Mouse (Mus musculus): Measurements from ENCODE around the gene Blnk. TPM values are rescaled to one million over a fixed set of nuclear protein-coding genes. Genes with fewer than 3 reads are reported as not detected.
A peak's percentile ranks its signal among the peaks of the same experiment; 100 is the strongest.

The Blnk gene
- polyA plus RNA-seq, 1 experiment, result 101 TPM

DNA sequence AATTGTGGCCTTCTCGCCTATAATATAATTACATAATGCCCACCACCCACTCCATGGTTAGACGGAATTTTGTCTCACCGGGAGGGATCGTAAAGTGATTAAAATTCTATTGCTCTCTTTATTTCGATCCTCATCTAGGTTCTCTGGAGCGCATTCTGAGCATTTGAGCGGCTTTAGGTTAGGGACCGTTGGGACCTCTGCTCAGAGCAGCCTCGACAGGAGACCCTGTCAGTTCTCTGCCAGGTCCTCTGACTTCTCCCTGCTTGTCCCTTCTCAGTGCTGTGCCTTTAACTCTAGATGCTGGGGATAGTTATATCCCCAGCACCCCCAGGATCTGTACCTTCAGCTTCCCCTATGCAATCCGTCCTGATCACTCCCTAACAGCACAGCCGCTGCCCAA, 2.2 kb downstream of the Blnk start:
- peaks cover 58% of the 10 kb centered on the region for H3K4me1 ChIP-seq (ENCODE audit: control insufficient read depth, insufficient read depth, low read length)
- H3K27ac ChIP-seq (ENCODE audit: insufficient read depth, low read depth, low read length), result peak overlapping the region; percentile 99; the same call in 1 of the 2 replicates
- TF ChIP-seq POLR2A (IDR thresholded peaks at IDR 0.05; ENCODE audit: borderline replicate concordance, low read depth, low read length), result no peak
- no peak for TF ChIP-seq CTCF (IDR thresholded peaks at IDR 0.05; ENCODE audit: low read depth, low read length)
- peak overlapping the region; percentile 69 for H3K4me3 ChIP-seq (ENCODE audit: insufficient read depth, low read length)

DNA sequence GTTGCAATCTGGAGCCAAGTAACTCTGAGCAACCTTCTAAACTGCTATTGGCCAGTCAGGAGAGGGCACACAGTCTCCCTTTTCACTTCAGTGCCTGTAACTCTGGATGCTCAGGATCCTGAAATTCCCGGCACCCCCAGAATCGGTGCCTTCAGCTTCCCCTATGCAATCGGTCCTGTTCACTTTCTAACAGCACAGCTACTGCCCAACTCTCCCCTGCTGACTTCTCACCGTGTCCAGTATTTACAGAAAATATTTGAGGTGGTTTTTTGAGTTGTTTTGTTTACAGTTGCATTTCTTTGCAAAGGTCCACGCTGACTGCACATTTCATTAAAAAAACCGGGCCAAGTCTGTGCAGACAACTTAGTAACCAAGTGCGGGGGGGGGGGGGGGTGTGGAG, 2.7 kb downstream of the Blnk start:
- H3K4me3 ChIP-seq (ENCODE audit: insufficient read depth, low read length), result peak overlapping the region; percentile 42
- TF ChIP-seq CTCF (IDR thresholded peaks at IDR 0.05; ENCODE audit: low read depth, low read length), result no peak
- TF ChIP-seq POLR2A (IDR thresholded peaks at IDR 0.05; ENCODE audit: borderline replicate concordance, low read depth, low read length), result no peak
- no peak overlapping the region for H3K27ac ChIP-seq (ENCODE audit: insufficient read depth, low read depth, low read length)
- H3K4me1 ChIP-seq (ENCODE audit: control insufficient read depth, insufficient read depth, low read length), result peaks cover 55% of the 10 kb centered on the region

DNA sequence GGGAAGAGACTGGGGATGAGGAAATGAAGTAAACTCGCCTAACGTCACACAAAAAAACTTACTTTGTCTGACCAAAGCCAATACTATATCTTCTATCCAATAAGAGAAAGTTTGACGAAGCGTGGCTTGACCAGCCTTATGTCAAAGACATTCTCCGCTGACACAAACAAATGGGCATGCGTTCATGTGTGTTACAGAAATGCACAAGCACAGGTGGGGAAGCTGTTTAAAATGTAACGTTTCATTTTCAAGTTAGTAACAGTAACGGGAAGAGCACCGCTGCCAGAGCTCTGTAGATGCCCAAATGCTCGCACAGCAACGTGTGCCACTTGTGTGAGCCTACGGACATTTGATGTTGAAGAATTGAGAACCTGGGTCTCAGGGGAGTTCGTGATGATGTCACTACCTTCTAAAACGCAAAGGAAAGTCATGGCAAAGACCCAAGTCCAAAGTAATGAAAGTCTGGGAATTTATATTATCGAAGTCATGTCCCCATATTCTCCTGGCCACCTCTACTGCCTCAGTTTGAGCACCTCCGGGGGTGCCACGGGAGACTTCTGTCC, 3.5 kb downstream of the Blnk start:
- Histone ChIP-seq H3K4me3 (ENCODE audit: insufficient read depth, low read length) (peak overlapping the region; percentile 42), H3K27ac (ENCODE audit: insufficient read depth, low read depth, low read length) (no peak overlapping the region), H3K4me1 (ENCODE audit: control insufficient read depth, insufficient read depth, low read length) (peaks cover 48% of the 10 kb centered on the region)
- no peak for TF ChIP-seq CTCF (IDR thresholded peaks at IDR 0.05; ENCODE audit: low read depth, low read length)
- TF ChIP-seq POLR2A (IDR thresholded peaks at IDR 0.05; ENCODE audit: borderline replicate concordance, low read depth, low read length), result no peak

DNA sequence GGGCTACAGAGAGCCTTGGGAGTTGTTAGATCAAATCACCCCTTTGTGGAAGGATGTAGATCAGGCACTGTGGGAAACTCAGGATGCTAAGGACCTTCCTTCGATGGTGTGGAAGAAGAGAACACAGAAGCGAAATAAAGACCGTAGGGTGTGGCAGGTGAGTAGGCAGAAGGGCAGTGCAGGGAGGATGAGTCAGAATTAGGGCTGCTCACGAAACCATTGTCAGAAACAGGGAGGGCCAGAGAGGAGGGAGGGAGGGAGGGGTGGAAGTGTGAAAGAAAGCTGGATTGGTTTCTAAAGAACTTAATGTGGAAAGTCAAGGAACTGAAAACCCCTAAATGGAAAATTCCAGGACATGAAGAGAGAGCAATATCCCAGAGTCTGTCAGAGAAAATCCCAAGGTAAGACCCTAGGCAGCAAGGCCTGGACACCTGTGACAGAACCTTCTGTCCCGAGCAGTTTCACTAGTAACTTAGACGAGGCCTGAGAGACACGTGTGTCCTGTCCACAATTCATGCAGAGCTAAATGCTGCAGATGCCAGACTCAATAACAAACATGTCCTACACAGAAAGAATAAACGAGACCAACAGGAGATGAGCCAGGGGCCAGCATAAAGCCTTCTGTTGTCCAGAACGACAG, 4.3 kb downstream of the Blnk start:
- H3K27ac ChIP-seq (ENCODE audit: insufficient read depth, low read depth, low read length), result no peak overlapping the region
- peaks cover 45% of the 10 kb centered on the region for H3K4me1 ChIP-seq (ENCODE audit: control insufficient read depth, insufficient read depth, low read length)
- TF ChIP-seq POLR2A (IDR thresholded peaks at IDR 0.05; ENCODE audit: borderline replicate concordance, low read depth, low read length) (no peak), CTCF (IDR thresholded peaks at IDR 0.05; ENCODE audit: low read depth, low read length) (no peak)
- no peak overlapping the region for H3K4me3 ChIP-seq (ENCODE audit: insufficient read depth, low read length)

DNA sequence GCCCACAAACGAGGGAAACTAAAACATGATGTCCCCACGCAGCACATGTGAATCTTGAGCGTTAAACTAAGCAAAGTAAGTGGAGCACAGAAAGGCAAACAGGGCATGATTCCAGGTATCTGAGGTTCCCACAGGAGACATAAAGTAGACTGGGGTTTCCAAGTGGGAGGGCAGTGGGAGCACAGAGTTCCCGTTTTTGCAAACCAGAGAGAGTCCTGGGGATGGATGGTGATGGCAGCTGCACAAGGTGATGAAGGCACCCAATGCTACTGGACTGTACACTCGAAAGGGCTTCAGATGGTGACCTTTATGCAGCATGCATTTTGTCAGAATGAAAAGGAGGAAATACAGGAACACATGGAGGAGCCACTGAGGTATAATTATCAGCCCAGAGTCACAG, 5.5 kb downstream of the Blnk start:
- Histone ChIP-seq H3K4me1 (ENCODE audit: control insufficient read depth, insufficient read depth, low read length) (peaks cover 43% of the 10 kb centered on the region), H3K4me3 (ENCODE audit: insufficient read depth, low read length) (no peak overlapping the region), H3K27ac (ENCODE audit: insufficient read depth, low read depth, low read length) (no peak overlapping the region)
- TF ChIP-seq POLR2A (IDR thresholded peaks at IDR 0.05; ENCODE audit: borderline replicate concordance, low read depth, low read length) (no peak), CTCF (IDR thresholded peaks at IDR 0.05; ENCODE audit: low read depth, low read length) (no peak)

DNA sequence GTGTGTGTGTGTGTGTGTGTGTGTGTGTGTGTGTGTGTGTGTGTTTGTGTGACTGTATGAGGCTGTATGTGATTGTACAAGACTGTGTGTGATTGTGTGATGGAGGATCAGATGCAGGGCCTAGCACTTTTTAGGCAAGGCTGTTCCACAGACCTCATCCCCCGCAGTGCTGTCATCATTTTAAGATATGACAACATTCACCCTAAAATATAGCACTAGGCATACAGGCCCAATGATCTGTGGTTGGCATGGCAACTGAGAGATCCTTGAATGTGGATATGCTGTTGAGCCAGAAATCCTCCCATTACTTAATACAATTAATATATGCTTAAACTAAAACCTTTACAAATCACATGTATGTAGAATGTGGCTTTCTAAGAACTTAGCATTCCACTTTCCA, 9.8 kb downstream of the Blnk start:
- H3K4me1 ChIP-seq (ENCODE audit: control insufficient read depth, insufficient read depth, low read length), result peaks cover 56% of the 10 kb centered on the region
- H3K27ac ChIP-seq (ENCODE audit: insufficient read depth, low read depth, low read length), result no peak overlapping the region
- TF ChIP-seq POLR2A (IDR thresholded peaks at IDR 0.05; ENCODE audit: borderline replicate concordance, low read depth, low read length) (no peak), CTCF (IDR thresholded peaks at IDR 0.05; ENCODE audit: low read depth, low read length) (no peak)
- no peak overlapping the region for H3K4me3 ChIP-seq (ENCODE audit: insufficient read depth, low read length)

DNA sequence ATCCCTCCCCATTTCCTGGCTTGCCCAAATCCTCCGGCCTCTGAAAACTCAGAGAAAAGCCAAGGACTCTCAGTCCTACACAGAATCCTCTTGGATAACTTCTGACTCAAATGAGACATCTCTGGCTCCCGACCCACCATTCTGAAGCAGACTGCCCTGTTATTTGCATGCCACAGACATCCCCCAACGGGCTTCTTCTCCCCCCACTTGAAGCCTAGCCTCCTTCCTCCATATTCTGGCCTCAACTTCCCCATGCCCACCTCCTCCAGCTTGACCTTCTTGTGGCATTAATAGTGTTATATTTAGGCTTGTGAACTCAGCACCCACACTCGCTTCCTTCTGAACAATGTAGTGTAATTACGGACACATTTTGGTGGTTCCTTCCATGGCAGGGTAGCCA, 13.7 kb downstream of the Blnk start:
- Histone ChIP-seq H3K27ac (ENCODE audit: insufficient read depth, low read depth, low read length) (no peak overlapping the region), H3K4me1 (ENCODE audit: control insufficient read depth, insufficient read depth, low read length) (peaks cover 59% of the 10 kb centered on the region), H3K4me3 (ENCODE audit: insufficient read depth, low read length) (no peak overlapping the region)
- no peak for TF ChIP-seq POLR2A (IDR thresholded peaks at IDR 0.05; ENCODE audit: borderline replicate concordance, low read depth, low read length)
- no peak for TF ChIP-seq CTCF (IDR thresholded peaks at IDR 0.05; ENCODE audit: low read depth, low read length)

DNA sequence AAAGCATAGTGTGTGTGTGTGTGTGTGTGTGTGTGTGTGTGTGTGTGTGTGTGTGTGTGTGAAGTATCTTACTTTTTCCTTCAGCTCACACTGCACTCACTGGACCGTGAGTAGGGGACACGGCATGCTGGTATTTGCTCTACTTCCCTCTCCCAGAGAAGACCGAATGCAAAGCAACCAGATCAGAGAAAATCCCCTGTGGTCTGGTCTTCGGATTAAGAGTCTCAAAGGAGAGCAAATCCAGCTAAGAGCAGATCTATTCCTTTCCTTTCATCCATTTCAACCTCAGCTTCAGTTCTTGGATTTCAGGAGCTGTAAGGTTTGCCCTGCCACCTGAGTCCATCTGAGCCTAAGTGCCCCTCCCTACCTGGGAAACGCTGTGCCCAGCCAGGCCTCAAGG, 16.3 kb downstream of the Blnk start:
- no peak overlapping the region for H3K4me3 ChIP-seq (ENCODE audit: insufficient read depth, low read length)
- TF ChIP-seq CTCF (IDR thresholded peaks at IDR 0.05; ENCODE audit: low read depth, low read length) (no peak), POLR2A (IDR thresholded peaks at IDR 0.05; ENCODE audit: borderline replicate concordance, low read depth, low read length) (no peak)
- H3K4me1 ChIP-seq (ENCODE audit: control insufficient read depth, insufficient read depth, low read length), result peaks cover 50% of the 10 kb centered on the region
- no peak overlapping the region for H3K27ac ChIP-seq (ENCODE audit: insufficient read depth, low read depth, low read length)

DNA sequence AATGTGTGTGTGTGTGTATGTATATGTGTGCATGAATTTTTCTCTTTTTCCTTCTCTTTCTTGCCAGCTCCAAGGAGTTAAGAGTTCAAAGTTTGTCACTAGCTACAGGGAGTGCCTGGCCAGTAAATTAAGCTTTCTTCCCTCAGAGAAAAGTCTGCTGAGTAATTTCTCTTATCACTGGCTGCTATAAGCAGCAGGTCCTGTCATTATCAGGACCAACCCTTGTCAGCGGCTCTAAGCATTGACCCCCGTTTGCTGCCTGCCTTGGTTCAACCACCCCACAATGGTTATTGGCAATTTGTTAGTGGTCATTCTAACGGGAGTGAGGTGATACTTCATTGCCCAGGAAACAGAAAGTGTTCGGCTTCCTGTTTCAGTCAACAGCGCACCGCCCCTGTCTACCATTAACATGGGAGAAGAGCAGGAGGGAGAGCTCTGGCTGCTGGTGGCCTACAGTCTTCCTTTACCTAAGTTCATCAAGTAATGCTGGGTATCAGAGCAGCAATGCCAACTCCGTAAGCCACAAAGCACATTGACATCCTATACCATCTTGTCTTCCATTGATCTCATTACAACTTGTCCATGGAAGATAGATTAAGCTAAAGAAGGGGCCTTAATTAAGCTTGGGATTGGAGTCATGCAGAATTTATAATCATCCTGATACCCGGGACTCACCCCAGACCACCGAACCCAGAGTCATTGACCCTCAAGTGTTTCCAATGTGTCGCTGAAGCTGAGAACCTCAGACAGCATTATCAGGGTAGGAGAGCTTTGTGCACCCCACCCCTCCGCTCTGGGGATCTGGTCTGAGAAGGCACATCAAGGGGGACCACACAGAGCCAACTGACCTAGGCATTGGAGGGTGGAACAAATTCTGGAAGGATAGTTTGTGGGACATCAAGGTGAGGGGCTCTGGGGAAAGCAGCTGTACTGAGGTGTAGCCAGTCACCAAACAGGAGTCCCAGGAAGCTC, 17.1 kb downstream of the Blnk start:
- TF ChIP-seq POLR2A (IDR thresholded peaks at IDR 0.05; ENCODE audit: borderline replicate concordance, low read depth, low read length) (no peak), CTCF (IDR thresholded peaks at IDR 0.05; ENCODE audit: low read depth, low read length) (no peak)
- peaks cover 48% of the 10 kb centered on the region for H3K4me1 ChIP-seq (ENCODE audit: control insufficient read depth, insufficient read depth, low read length)
- no peak overlapping the region for H3K27ac ChIP-seq (ENCODE audit: insufficient read depth, low read depth, low read length)
- H3K4me3 ChIP-seq (ENCODE audit: insufficient read depth, low read length), result no peak overlapping the region

Data from bone marrow macrophage, adult 2 months (primary cell).